Comparison of ENCODE assay signal across 24 mouse cellular contexts in the genomic region with DNA sequence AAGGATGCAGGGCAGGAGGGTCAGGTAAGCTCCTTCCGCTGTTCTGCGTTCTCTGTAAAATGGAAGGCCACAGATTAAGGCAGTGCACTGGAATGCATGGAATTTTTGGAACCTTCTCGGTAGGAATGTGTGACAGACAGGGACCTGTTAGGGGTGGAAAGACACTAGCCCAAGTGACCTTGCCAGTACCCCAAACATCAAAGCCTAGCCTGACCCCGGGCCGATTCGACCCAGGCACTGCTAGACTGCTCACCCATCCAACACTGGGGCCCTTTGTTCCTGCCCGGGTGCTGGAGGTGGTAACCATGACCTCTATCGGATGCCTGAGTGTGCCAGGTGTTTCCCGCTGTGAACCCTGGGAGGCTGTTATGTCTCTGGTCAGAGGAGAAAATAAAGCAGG. TPM values are rescaled to one million over a fixed set of nuclear protein-coding genes. Genes with fewer than 3 reads are reported as not detected.
DNase-seq lines count a peak whose midpoint lies in the region; ATAC-seq lines count a peak whose summit lies in the region.
"Had no signal": no experiment of that assay in that cellular context is flagged by ENCODE, and none has a peak within 500 bp of the region (broad histone marks: within the 10 kb centered on the region; RNA-seq: fewer than 3 reads in every experiment).

No protein-coding gene starts in this region.

- no peak for ATAC-seq in midbrain, embryonic 15.5 days (replicated peaks)
- ATAC-seq in heart, embryonic 11.5 days (replicated peaks; ENCODE audit: insufficient number of reproducible peaks, low FRiP score, low TSS enrichment), result no peak
- ATAC-seq: activated CD4-positive, CD25-positive, alpha-beta regulatory T cell, adult 4 months; CD4-positive, CD25-positive, alpha-beta regulatory T cell, adult 4 months; forebrain, postnatal 0 days; intestine, embryonic 15.5 days had no signal

- peaks cover 52% of the 10 kb centered on the region for H3K4me1 ChIP-seq in midbrain, embryonic 10.5 days
- peaks cover 31% of the 10 kb centered on the region for H3K4me1 ChIP-seq in midbrain, embryonic 15.5 days
- peaks cover 20% of the 10 kb centered on the region for H3K4me1 ChIP-seq in heart, embryonic 11.5 days (ENCODE audit: control insufficient read depth, insufficient read depth, low read length)

- H3K27ac ChIP-seq in midbrain, embryonic 10.5 days (replicated peaks), result peak overlapping the region; percentile 52; the same call in 1 of the 2 replicates
- H3K27ac ChIP-seq in midbrain, embryonic 15.5 days, result no peak overlapping the region
- no peak overlapping the region for H3K27ac ChIP-seq in heart, embryonic 11.5 days (ENCODE audit: low read depth, low read length)
- H3K27ac ChIP-seq: embryonic facial prominence, embryonic 15.5 days; gastrocnemius, adult 2 months; hindbrain, embryonic 13.5 days; intestine, embryonic 15.5 days had no signal

- H3K4me3 ChIP-seq in midbrain, embryonic 10.5 days, result no peak overlapping the region
- no peak overlapping the region for H3K4me3 ChIP-seq in midbrain, embryonic 15.5 days
- no peak overlapping the region for H3K4me3 ChIP-seq in heart, embryonic 11.5 days (ENCODE audit: low read depth, low read length)
- H3K4me3 ChIP-seq: embryonic facial prominence, embryonic 15.5 days; erythroblast, embryonic 14.5 days; gastrocnemius, adult 2 months; hindbrain, embryonic 13.5 days; intestine, embryonic 15.5 days had no signal

- H3K9me3 ChIP-seq in midbrain, embryonic 10.5 days (replicated peaks), result no peaks in the 10 kb centered on the region
- no peaks in the 10 kb centered on the region for H3K9me3 ChIP-seq in midbrain, embryonic 15.5 days
- H3K9me3 ChIP-seq in heart, embryonic 11.5 days (replicated peaks; ENCODE audit: control insufficient read depth, low read length), result no peaks in the 10 kb centered on the region
- H3K9me3 ChIP-seq: embryonic facial prominence, embryonic 15.5 days; hindbrain, embryonic 13.5 days; intestine, embryonic 15.5 days had no signal

- no peak overlapping the region for H3K4me2 ChIP-seq in midbrain, embryonic 15.5 days
- no peak overlapping the region for H3K4me2 ChIP-seq in heart, embryonic 11.5 days
- H3K4me2 ChIP-seq: embryonic facial prominence, embryonic 15.5 days; hindbrain, embryonic 13.5 days; intestine, embryonic 15.5 days had no signal

- no peak for DNase-seq in midbrain, embryonic 10.5 days (ENCODE audit: low spot score)
- DNase-seq in ES-CJ7 (ENCODE audit: low read depth, low spot score), result peak; percentile 62
- peak; percentile 91 for DNase-seq in ZHBTc4 (ENCODE audit: low read depth, low spot score)
- no peak for DNase-seq in B cell, adult 2 months
- DNase-seq: adrenal gland, postnatal 14 days; cerebellum, adult 11-12 months; cerebellum, adult 9-10 months; cerebellum, postnatal 25 days; forebrain, postnatal 0 days; gastrocnemius, adult 2 months; gastrocnemius, postnatal 25 days; heart, adult 11 months; heart, postnatal 10 days; heart, postnatal 4 days; kidney, adult 18-20 months had no signal

- H3K36me3 ChIP-seq in midbrain, embryonic 10.5 days, result no peaks in the 10 kb centered on the region
- H3K36me3 ChIP-seq in midbrain, embryonic 15.5 days (replicated peaks), result no peaks in the 10 kb centered on the region
- no peaks in the 10 kb centered on the region for H3K36me3 ChIP-seq in heart, embryonic 11.5 days (ENCODE audit: control insufficient read depth, insufficient read depth, low read length)
- H3K36me3 ChIP-seq: embryonic facial prominence, embryonic 15.5 days; G1E; hindbrain, embryonic 13.5 days; intestine, embryonic 15.5 days had no signal

- WGBS in midbrain, embryonic 10.5 days, result 77% methylated on average over 9 of the region's 9 CpGs
- 75% methylated on average over 9 of the region's 9 CpGs for WGBS in midbrain, embryonic 15.5 days
- WGBS in heart, embryonic 11.5 days (ENCODE audit: insufficient replicate concordance), result 44% methylated on average over 9 of the region's 9 CpGs

- H3K9ac ChIP-seq in midbrain, embryonic 15.5 days, result no peak overlapping the region
- no peak overlapping the region for H3K9ac ChIP-seq in heart, embryonic 11.5 days (ENCODE audit: low read depth, low read length)
- H3K9ac ChIP-seq: embryonic facial prominence, embryonic 15.5 days; forebrain, postnatal 0 days; hindbrain, embryonic 13.5 days; intestine, embryonic 15.5 days had no signal

- peaks cover 66% of the 10 kb centered on the region for H3K27me3 ChIP-seq in midbrain, embryonic 10.5 days (ENCODE audit: low read depth, poor library complexity, severe bottlenecking)
- H3K27me3 ChIP-seq in midbrain, embryonic 15.5 days (replicated peaks), result 0 out of 2 replicates have a peak, but pooled peaks cover 4% of the 10 kb centered on the region
- peaks cover 44% of the 10 kb centered on the region for H3K27me3 ChIP-seq in heart, embryonic 11.5 days (ENCODE audit: control insufficient read depth, insufficient read depth, low read length)

RNA-seq across cellular contexts. Expression of gene Scube3, which starts 3.3 kb away (rescaled TPM):
- polyA plus RNA-seq in midbrain, embryonic 10.5 days (2016; fragmentation: Nextera tagmentation; extraction: Ambion mirVana), result 9.5 and 10.8 TPM in 2 replicates
- polyA plus RNA-seq in midbrain, embryonic 15.5 days (2015; fragmentation: Nextera tagmentation; extraction: Ambion mirVana), result 6.0 and 6.4 TPM in 2 replicates
- 1.7 and 2.3 TPM in 2 replicates for polyA plus RNA-seq in heart, embryonic 11.5 days (2014; fragmentation: Nextera tagmentation; extraction: Ambion mirVana)
- polyA plus RNA-seq: activated CD4-positive, CD25-positive, alpha-beta regulatory T cell, adult 4 months; CD4-positive, CD25-positive, alpha-beta regulatory T cell, adult 4 months; erythroblast, embryonic 14.5 days; G1E had no signal

RNA-seq across cellular contexts. Expression of gene Zfp523, which starts 38.2 kb away (rescaled TPM):
- 32.4 and 38.0 TPM in 2 replicates for polyA plus RNA-seq in midbrain, embryonic 10.5 days (2016; fragmentation: Nextera tagmentation; extraction: Ambion mirVana)
- polyA plus RNA-seq in midbrain, embryonic 15.5 days (2015; fragmentation: Nextera tagmentation; extraction: Ambion mirVana), result 53.4 and 55.0 TPM in 2 replicates
- 19.5 and 21.0 TPM in 2 replicates for polyA plus RNA-seq in heart, embryonic 11.5 days (2014; fragmentation: Nextera tagmentation; extraction: Ambion mirVana)

RNA-seq across cellular contexts. Expression of gene Tcp11, which starts 58.2 kb away (rescaled TPM):
- 0.86 and 1.2 TPM in 2 replicates for polyA plus RNA-seq in midbrain, embryonic 10.5 days (2016; fragmentation: Nextera tagmentation; extraction: Ambion mirVana)
- 1.9 and 2.2 TPM in 2 replicates for polyA plus RNA-seq in midbrain, embryonic 15.5 days (2015; fragmentation: Nextera tagmentation; extraction: Ambion mirVana)
- 0.34 and 0.49 TPM in 2 replicates for polyA plus RNA-seq in heart, embryonic 11.5 days (2014; fragmentation: Nextera tagmentation; extraction: Ambion mirVana)
- polyA plus RNA-seq: erythroblast, embryonic 14.5 days; G1E had no signal

Comparison
In these comparisons a context has a peak if more than half of its experiments do, and no peak if none do; other contexts are left out.
1. DNase-seq: peak in ES-CJ7 (single experiment) and ZHBTc4 (single experiment); none in midbrain, embryonic 10.5 days (single experiment) and B cell, adult 2 months (0 of 2).